Mouse (Mus musculus) myocyte (in vitro differentiated cells): Measurements from ENCODE around the gene Hmgb2. TPM values are rescaled to one million over a fixed set of nuclear protein-coding genes. Genes with fewer than 3 reads are reported as not detected.

Source experiments
- H3K27me3 ChIP-seq: one replicate; pipeline ENCODE4 v1.6.1; 2011; ENCODE audit not compliant: control insufficient read depth, insufficient read depth, insufficient read length
- H3K36me3 ChIP-seq: one replicate; pipeline ENCODE4 v1.6.1; 2011; ENCODE audit not compliant: control insufficient read depth, insufficient read depth
- H3K4me2 ChIP-seq: one replicate; pipeline ENCODE4 v1.6.1; 2011; ENCODE audit warnings: low read depth, control low read depth
- H3K4me3 ChIP-seq: one replicate; pipeline ENCODE4 v1.5.1; 2011; ENCODE audit warnings: mild to moderate bottlenecking, control low read depth, moderate library complexity
- H3K79me2 ChIP-seq: one replicate; pipeline ENCODE4 v1.6.1; 2011; ENCODE audit not compliant: control insufficient read depth, insufficient read depth
- H3ac ChIP-seq: one replicate; pipeline ENCODE4 v1.6.1; 2011; ENCODE audit not compliant: control insufficient read depth, insufficient read length
- CEBPB ChIP-seq: IDR thresholded peaks from 2 replicates; pipeline ENCODE4 v1.6.1; 2011; ENCODE audit warnings: mild to moderate bottlenecking, moderate library complexity; ENCODE audit not compliant: poor library complexity, insufficient read depth, severe bottlenecking
- E2F4 ChIP-seq: IDR thresholded peaks from one replicate; pipeline ENCODE4 v1.6.1; 2011; ENCODE audit warnings: mild to moderate bottlenecking, control low read depth, moderate library complexity; ENCODE audit not compliant: insufficient read depth
- MAX ChIP-seq: IDR thresholded peaks from one replicate; pipeline ENCODE4 v1.6.1; 2011; ENCODE audit warnings: low read depth, mild to moderate bottlenecking, control low read depth
- MYOD1 ChIP-seq, 3 experiments: IDR thresholded peaks; one replicate each; pipeline ENCODE4 v1.6.1; 2011; ENCODE audit warnings: control low read depth in 2 of 3, low read depth in 2 of 3, mild to moderate bottlenecking in 2 of 3, moderate library complexity in 1 of 3; ENCODE audit not compliant: insufficient read length in 2 of 3, control insufficient read depth in 1 of 3
- MYOG ChIP-seq, 3 experiments: IDR thresholded peaks; one replicate each; pipeline ENCODE4 v1.6.1; 2011; ENCODE audit warnings: control low read depth in 2 of 3, low read depth in 2 of 3, mild to moderate bottlenecking in 2 of 3; ENCODE audit not compliant: insufficient read length in 2 of 3, control insufficient read depth in 1 of 3, insufficient read depth in 1 of 3
- POLR2A ChIP-seq: IDR thresholded peaks from one replicate; pipeline ENCODE4 v1.6.1; 2011; ENCODE audit warnings: low read depth, mild to moderate bottlenecking, control low read depth, moderate library complexity; ENCODE audit not compliant: insufficient read length
- POLR2AphosphoS2 ChIP-seq: IDR thresholded peaks from one replicate; pipeline ENCODE4 v1.6.1; 2011; ENCODE audit warnings: low read depth, control low read depth; ENCODE audit not compliant: insufficient read length
- REST ChIP-seq: IDR thresholded peaks from one replicate; pipeline ENCODE4 v1.6.1; 2011; ENCODE audit warnings: mild to moderate bottlenecking, control low read depth, moderate library complexity; ENCODE audit not compliant: insufficient read depth, insufficient read length
- SRF ChIP-seq: IDR thresholded peaks from one replicate; pipeline ENCODE4 v1.6.1; 2011; ENCODE audit warnings: low read depth; ENCODE audit not compliant: control insufficient read depth, insufficient read length
- TCF12 ChIP-seq: IDR thresholded peaks from one replicate; pipeline ENCODE4 v1.6.1; 2011; ENCODE audit warnings: mild to moderate bottlenecking, control low read depth; ENCODE audit not compliant: poor library complexity, insufficient read depth, severe bottlenecking
- TCF3 ChIP-seq: IDR thresholded peaks from one replicate; pipeline ENCODE4 v1.6.1; 2011; ENCODE audit warnings: low read depth, control low read depth; ENCODE audit not compliant: insufficient read length
- USF1 ChIP-seq: IDR thresholded peaks from one replicate; pipeline ENCODE4 v1.6.1; 2011; ENCODE audit warnings: low read depth, mild to moderate bottlenecking, control low read depth, moderate library complexity
- polyA plus RNA-seq: library from polyadenylated mRNA; unstranded; fragments of >200 nt; fragmentation: generic; extraction: Trizol; gene quantifications from one replicate; pipeline ENCODE4 v1.2.1, GENCODE M21; 2012; ENCODE audit warnings: missing spikeins

Hmgb2 gene
- polyA plus RNA-seq, 1 experiment, result 24.9 TPM

GRCm38 (mm10) chr8:57540110-57540838 lies 28.6 kb downstream of the Hmgb2 start:
- Histone ChIP-seq H3ac (no peak overlapping the region), H3K79me2 (no peaks in the 10 kb centered on the region), H3K4me3 (no peak overlapping the region), H3K4me2 (no peak overlapping the region), H3K36me3 (no peaks in the 10 kb centered on the region), H3K27me3 (no peaks in the 10 kb centered on the region)
- no peak for TF ChIP-seq CEBPB
- no peak for TF ChIP-seq MYOD1 (IDR thresholded peaks at IDR 0.05; ENCODE audit: control insufficient read depth in 1 of 3, insufficient read length in 2 of 3, low read depth in 2 of 3)
- TF ChIP-seq POLR2AphosphoS2, result no peak
- no peak for TF ChIP-seq SRF
- no peak for TF ChIP-seq USF1
- TF ChIP-seq MAX, result no peak
- TF ChIP-seq REST, result no peak
- no peak for TF ChIP-seq POLR2A
- no peak for TF ChIP-seq MYOG (IDR thresholded peaks at IDR 0.05; ENCODE audit: control insufficient read depth in 1 of 3, insufficient read depth in 1 of 3, insufficient read length in 2 of 3, low read depth in 2 of 3)
- no peak for TF ChIP-seq E2F4
- TF ChIP-seq TCF3, result no peak
- TF ChIP-seq TCF12, result no peak

GRCm38 (mm10) chr8:57540951-57541350 lies 29.2 kb downstream of the Hmgb2 start:
- no peak overlapping the region for H3K4me3 ChIP-seq
- no peak overlapping the region for H3K4me2 ChIP-seq
- H3ac ChIP-seq, result no peak overlapping the region
- H3K79me2 ChIP-seq, result no peaks in the 10 kb centered on the region
- no peaks in the 10 kb centered on the region for H3K27me3 ChIP-seq
- TF ChIP-seq TCF12, result no peak
- TF ChIP-seq MYOD1 (IDR thresholded peaks at IDR 0.05; ENCODE audit: control insufficient read depth in 1 of 3, insufficient read length in 2 of 3, low read depth in 2 of 3), result no peak
- TF ChIP-seq USF1, result no peak
- TF ChIP-seq MYOG (IDR thresholded peaks at IDR 0.05; ENCODE audit: control insufficient read depth in 1 of 3, insufficient read depth in 1 of 3, insufficient read length in 2 of 3, low read depth in 2 of 3), result no peak
- TF ChIP-seq MAX, result no peak
- TF ChIP-seq TCF3, result no peak
- no peak for TF ChIP-seq CEBPB
- TF ChIP-seq E2F4, result no peak
- no peak for TF ChIP-seq REST
- no peak for TF ChIP-seq POLR2A
- TF ChIP-seq SRF, result no peak
- TF ChIP-seq POLR2AphosphoS2, result no peak
- no peaks in the 10 kb centered on the region for H3K36me3 ChIP-seq

- Histone ChIP-seq H3K27me3 (no peaks in the 10 kb centered on the region), H3K4me3 (no peak overlapping the region), H3ac (no peak overlapping the region), H3K4me2 (no peak overlapping the region), H3K79me2 (no peaks in the 10 kb centered on the region), H3K36me3 (no peaks in the 10 kb centered on the region)
- TF ChIP-seq CEBPB (no peak), POLR2A (no peak), REST (no peak), USF1 (no peak), E2F4 (no peak)
Measured at GRCm38 (mm10) chr8:57541405-57541804, 29.7 kb downstream of the Hmgb2 start.

GRCm38 (mm10) chr8:57546401-57546800 lies 34.7 kb downstream of the Hmgb2 start:
- Histone ChIP-seq H3K27me3 (no peaks in the 10 kb centered on the region), H3K79me2 (no peaks in the 10 kb centered on the region), H3K4me3 (no peak overlapping the region), H3K36me3 (no peaks in the 10 kb centered on the region), H3ac (no peak overlapping the region), H3K4me2 (no peak overlapping the region)
- no peak for TF ChIP-seq MYOD1 (IDR thresholded peaks at IDR 0.05; ENCODE audit: control insufficient read depth in 1 of 3, insufficient read length in 2 of 3, low read depth in 2 of 3)
- no peak for TF ChIP-seq POLR2AphosphoS2
- TF ChIP-seq SRF, result no peak
- TF ChIP-seq MYOG (IDR thresholded peaks at IDR 0.05; ENCODE audit: control insufficient read depth in 1 of 3, insufficient read depth in 1 of 3, insufficient read length in 2 of 3, low read depth in 2 of 3), result no peak
- no peak for TF ChIP-seq TCF3
- no peak for TF ChIP-seq POLR2A

- Histone ChIP-seq H3K79me2 (no peaks in the 10 kb centered on the region), H3ac (no peak overlapping the region), H3K36me3 (no peaks in the 10 kb centered on the region), H3K4me3 (no peak overlapping the region), H3K4me2 (no peak overlapping the region), H3K27me3 (no peaks in the 10 kb centered on the region)
- no peak for TF ChIP-seq TCF12
- no peak for TF ChIP-seq POLR2A
Measured at GRCm38 (mm10) chr8:57546834-57547233, 35.1 kb downstream of the Hmgb2 start.
